In genomic region chr4:134402571-134403262, GRCm38 (mm10) we compare ENCODE assay signal across 8 mouse cellular contexts. TPM values are rescaled to one million over a fixed set of nuclear protein-coding genes. Genes with fewer than 3 reads are reported as not detected.
DNase-seq lines count a peak whose midpoint lies in the region; ATAC-seq lines count a peak whose summit lies in the region.

No protein-coding gene starts in this region.

- H3K9ac ChIP-seq in midbrain, embryonic 14.5 days (replicated peaks; ENCODE audit: low read length) = no peak overlapping the region

- no peaks in the 10 kb centered on the region for H3K9me3 ChIP-seq in midbrain, embryonic 14.5 days (ENCODE audit: control insufficient read depth, low read length)

- WGBS in midbrain, embryonic 14.5 days = 84% methylated on average over 16 of the region's 16 CpGs

- no peak for ATAC-seq in midbrain, embryonic 14.5 days (ENCODE audit: low FRiP score, low TSS enrichment)

- H3K36me3 ChIP-seq in midbrain, embryonic 14.5 days (ENCODE audit: control insufficient read depth, insufficient read depth, low read length) = no peaks in the 10 kb centered on the region

- H3K27ac ChIP-seq in midbrain, embryonic 14.5 days (replicated peaks; ENCODE audit: low read depth, low read length) = no peak overlapping the region

- no peak overlapping the region for H3K4me3 ChIP-seq in midbrain, embryonic 14.5 days (replicated peaks; ENCODE audit: low read depth, low read length)

- H3K4me1 ChIP-seq in midbrain, embryonic 14.5 days (ENCODE audit: control insufficient read depth, insufficient read depth, low read length) = peaks cover 27% of the 10 kb centered on the region

- peak; percentile 13 for DNase-seq in thymus, postnatal 14 days
- DNase-seq in thymus, postnatal 4 days = no peak
- peak; percentile 63 to 78 for DNase-seq in heart, adult 9 months (ENCODE audit: low spot score in 2 of 2)
- DNase-seq in kidney, postnatal 4 days = peak; percentile 49 to 53
- DNase-seq in ovary, postnatal 14 days (ENCODE audit: low spot score) = peak; percentile 49
- DNase-seq in midbrain, embryonic 14.5 days = no peak
- no peak for DNase-seq in retina, embryonic 14.5 days (ENCODE audit: low spot score)
- DNase-seq in B cell, adult 2 months = no peak

- H3K27me3 ChIP-seq in midbrain, embryonic 14.5 days (ENCODE audit: control insufficient read depth, insufficient read depth, low read length) = no peaks in the 10 kb centered on the region

- no peak overlapping the region for H3K4me2 ChIP-seq in midbrain, embryonic 14.5 days (ENCODE audit: low read length)

RNA-seq across cellular contexts. Expression of gene Pafah2, which starts 6.6 kb away (rescaled TPM):
- polyA plus RNA-seq in midbrain, embryonic 14.5 days (2014; fragmentation: Nextera tagmentation; extraction: Ambion mirVana) = 5.0 and 6.9 TPM in 2 replicates

RNA-seq across cellular contexts. Expression of gene Extl1, which starts 19.1 kb away (rescaled TPM):
- 0.28 and 0.53 TPM in 2 replicates for polyA plus RNA-seq in midbrain, embryonic 14.5 days (2014; fragmentation: Nextera tagmentation; extraction: Ambion mirVana)

RNA-seq across cellular contexts. Expression of gene Slc30a2, which starts 59.7 kb away (rescaled TPM):
- polyA plus RNA-seq in midbrain, embryonic 14.5 days (2014; fragmentation: Nextera tagmentation; extraction: Ambion mirVana) = 0.11 TPM in 1 of 2 replicates, not detected in the other

Comparison
In these comparisons a context has a peak if more than half of its experiments do, and no peak if none do; other contexts are left out.
1. DNase-seq: peak in thymus, postnatal 14 days (single experiment), heart, adult 9 months (2 of 2), kidney, postnatal 4 days (2 of 2) and ovary, postnatal 14 days (single experiment); none in thymus, postnatal 4 days (single experiment), midbrain, embryonic 14.5 days (single experiment), retina, embryonic 14.5 days (single experiment) and B cell, adult 2 months (0 of 2).